Mouse (Mus musculus): Measurements from ENCODE around the gene Cfap43. TPM values are rescaled to one million over a fixed set of nuclear protein-coding genes. Genes with fewer than 3 reads are reported as not detected.

The Cfap43 gene
- total RNA-seq, 2 experiments from 2014 or later: 1.2 to 1.7 TPM

DNA sequence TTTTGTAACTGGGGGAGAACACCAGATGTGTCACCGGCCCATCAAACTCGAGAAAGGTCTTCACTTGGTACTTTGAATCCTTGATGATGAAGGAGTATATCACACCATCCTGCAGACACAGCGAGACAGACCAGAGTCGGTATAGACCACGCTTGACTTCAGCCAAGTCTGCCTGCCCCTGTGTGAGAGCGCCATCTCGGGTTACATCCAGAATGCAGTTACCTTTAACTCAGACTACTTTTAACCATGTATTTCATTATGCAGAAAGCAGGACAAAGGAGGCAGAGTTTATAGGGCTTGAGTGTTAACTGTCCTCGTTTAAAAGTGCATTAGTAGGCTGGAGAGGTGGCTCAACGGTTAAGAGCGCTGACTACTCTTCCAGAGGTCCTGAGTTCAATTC is 107.0 kb downstream of the Cfap43 start:
- intact Hi-C loops (cut with DNase I): no loop called here
- no peak for DNase-seq

DNA sequence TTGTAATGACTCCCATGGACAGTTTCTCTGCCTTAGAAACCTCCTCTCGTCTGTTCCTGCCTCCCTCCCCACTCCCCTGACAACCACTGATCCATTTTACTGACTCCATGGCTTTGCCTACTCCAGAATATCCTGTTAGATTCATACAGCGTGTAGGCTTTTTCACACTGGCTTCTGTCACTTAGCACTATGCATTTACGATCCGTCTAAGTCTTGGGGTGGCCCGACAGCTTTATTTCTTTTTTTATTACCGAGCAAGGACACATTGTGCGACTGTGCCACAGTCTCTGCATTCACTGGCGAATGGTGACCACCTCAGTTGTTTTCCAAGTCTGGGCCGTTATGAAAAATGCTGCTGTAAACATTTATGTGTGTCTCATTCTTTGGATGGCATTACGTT is 120.5 kb downstream of the Cfap43 start:
- intact Hi-C loops (cut with DNase I): no loop called here
- DNase-seq: no peak

GRCm38 (mm10) chr19:47796699-47797098 is 122.4 kb downstream of the Cfap43 start:
- intact Hi-C loops (cut with DNase I): no loop called here
- DNase-seq: no peak

GRCm38 (mm10) chr19:47795009-47795728 is 123.9 kb downstream of the Cfap43 start:
- intact Hi-C loops (cut with DNase I): no loop called here
- peak; percentile 57 for DNase-seq

DNA sequence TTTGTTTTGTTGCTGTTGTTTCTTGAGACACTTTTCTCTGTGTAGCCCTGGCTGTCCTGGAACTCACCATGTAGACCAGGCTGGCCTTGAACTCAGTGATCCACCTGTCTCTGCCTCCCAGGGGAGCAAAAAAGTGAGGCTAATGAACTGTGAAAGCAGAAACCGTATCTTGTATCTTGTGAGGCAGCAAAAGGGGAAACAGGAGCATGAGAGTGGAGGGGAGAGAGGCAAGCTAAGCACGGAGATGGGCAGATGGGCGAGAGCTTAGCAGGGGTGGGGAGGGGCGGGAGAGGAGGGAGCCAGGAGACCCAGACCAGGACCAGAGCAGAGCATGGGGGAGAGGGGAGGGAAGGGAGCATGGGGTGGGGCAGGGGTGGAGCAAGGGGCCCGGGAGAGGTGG is 124.8 kb downstream of the Cfap43 start:
- no peak for DNase-seq
- intact Hi-C loops (cut with DNase I): no loop called here

DNA sequence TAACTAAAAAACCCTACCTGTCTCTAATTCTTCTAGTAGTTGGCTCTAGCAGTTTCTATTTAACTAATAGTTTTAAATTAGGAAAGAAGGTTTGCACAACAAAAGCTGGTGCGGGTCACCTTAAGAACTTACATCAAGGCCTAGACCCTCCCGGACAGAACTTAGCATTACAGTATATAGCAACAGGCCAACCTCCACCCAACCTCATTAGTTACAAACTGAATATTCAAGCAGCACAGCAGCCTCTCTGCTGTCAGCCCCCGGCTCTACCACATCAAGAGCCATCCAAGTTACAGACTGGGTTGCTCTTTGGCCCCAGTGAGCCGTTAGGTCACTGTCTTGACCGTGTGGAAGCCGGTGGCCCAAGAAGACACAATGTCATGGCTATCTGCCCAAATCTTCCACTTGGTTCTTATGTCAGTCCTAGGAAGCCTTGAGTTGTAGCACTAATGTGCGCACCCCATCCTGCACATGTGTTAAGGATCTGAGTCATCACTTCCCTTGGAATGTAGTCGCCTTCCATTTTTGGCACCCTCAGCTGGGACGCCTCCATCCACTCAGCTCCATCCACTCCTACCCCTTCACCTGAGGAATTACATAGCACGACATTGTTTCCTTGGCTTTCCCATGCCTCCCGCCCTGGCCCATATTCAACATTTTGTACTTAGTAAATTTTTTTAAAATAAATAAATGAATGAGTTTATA is 128.6 kb downstream of the Cfap43 start:
- DNase-seq: no peak
- intact Hi-C loops (cut with DNase I): no loop called here

DNA sequence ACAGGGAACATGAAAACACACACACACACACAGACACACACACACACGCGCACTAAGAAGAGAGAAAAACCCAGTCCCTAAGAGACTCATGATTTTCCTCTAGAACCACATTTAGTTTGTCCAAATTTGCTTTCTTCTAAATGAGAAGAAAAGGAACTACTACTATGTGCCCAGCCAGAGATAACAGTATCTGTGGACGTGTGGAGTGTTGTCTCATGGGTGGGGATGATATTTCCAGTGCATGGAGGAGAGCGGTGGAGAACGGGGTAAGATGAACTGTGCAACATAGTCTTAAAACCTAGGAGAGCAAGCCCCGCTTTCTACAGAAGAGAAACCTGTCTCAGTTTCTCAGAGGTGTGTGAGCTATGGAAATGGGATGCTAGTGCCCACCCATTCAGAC is 135.2 kb downstream of the Cfap43 start:
- intact Hi-C loops (cut with DNase I): no loop called here
- no peak for DNase-seq

DNA sequence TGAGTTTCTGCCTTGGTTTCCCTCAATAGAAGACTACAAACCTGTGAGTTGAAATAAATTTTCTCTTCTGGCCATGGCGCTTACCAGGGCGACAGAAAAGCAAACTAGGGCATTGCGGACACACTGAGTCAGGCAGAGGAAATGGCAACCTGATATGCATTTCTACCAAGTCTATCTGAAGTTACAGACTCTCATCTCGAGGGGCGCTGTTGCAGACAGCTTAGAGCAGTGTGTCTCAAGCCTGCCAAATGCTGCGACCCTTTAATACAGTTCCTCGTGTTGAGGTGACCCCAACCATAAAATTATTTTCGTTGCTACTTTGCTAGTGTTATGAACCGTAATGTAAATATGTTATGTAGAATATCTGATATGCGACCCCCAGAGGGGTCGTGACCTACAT is 138.1 kb downstream of the Cfap43 start:
- intact Hi-C loops (cut with DNase I): no loop called here
- DNase-seq: no peak

DNA sequence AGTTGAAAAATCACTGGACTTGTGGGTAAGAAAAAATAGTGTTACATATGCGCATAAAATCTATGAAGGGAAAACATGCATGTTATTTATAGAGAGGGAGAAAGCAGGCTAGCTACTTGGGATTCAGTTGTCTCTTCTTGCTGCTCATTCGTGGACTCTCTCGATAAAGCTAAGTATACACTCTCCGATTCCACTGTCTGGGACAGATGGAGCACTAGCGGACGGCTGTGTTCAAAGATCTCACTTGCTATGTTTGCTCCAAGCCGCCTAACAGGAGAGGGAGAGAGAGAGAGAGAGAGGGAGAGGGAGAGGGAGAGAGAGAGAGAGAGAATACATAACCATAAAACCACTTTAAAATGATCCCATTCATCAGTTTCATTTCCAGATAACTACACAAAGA is 138.9 kb downstream of the Cfap43 start:
- intact Hi-C loops (cut with DNase I): no loop called here
- no peak for DNase-seq

DNA sequence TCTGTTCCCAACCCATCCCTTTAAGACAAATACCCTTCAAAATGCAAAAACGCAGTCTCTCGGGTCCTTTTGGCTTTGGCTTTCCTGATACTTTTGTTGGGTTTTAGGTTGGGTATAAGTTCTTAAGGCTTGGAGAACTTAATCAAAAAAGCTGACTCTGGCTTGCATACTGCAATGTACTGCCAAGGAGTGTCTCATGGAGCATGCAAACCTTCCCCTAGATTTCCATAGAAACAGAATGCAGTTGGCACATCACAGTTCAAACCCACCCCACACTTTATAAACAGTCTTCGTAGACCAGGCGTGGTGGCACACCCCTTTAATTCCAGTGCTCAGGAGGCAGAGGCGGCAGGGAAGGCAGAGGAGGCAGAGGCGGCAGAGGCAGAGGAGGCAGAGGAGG is 141.2 kb downstream of the Cfap43 start:
- intact Hi-C loops (cut with DNase I): no loop called here
- no peak for DNase-seq

GRCm38 (mm10) chr19:47755625-47756024 is 163.5 kb downstream of the Cfap43 start:
- intact Hi-C loops (cut with DNase I): no loop called here
- no peak for DNase-seq

GRCm38 (mm10) chr19:47754931-47755330 is 164.2 kb downstream of the Cfap43 start:
- DNase-seq: no peak
- intact Hi-C loops (cut with DNase I): no loop called here

- intact Hi-C loops (cut with DNase I): no loop called here
- DNase-seq: no peak
These were observed 165.2 kb downstream of the Cfap43 start for GRCm38 (mm10) chr19:47753921-47754320.

GRCm38 (mm10) chr19:47752456-47752855 is 166.6 kb downstream of the Cfap43 start:
- intact Hi-C loops (cut with DNase I): no loop called here

GRCm38 (mm10) chr19:47750391-47750790 is 168.7 kb downstream of the Cfap43 start:
- DNase-seq: no peak
- intact Hi-C loops (cut with DNase I): no loop called here

More at GRCm38 (mm10) chr19:47752456-47752855, 166.6 kb downstream of the Cfap43 start:
- DNase-seq: no peak

DNA sequence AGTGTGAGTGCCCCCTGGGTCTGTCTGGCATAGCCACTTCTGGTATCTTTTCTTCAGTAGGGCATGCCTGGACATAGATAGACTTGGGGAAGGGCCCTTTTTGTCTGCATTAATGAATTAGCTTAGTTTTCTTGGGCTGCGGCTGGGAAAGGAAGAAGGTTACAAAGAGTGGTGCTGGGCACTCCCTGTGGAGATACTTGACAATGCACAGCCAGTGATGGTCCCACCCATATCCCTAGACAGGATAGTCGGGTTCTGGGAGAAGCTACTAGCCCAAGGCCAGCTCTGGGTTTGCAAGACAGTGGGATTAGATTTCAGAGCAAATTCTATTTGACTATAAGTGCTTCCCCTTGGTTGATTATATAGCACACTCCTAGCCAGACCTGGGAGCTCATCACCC is 170.1 kb downstream of the Cfap43 start:
- intact Hi-C loops (cut with DNase I): no loop called here
- no peak for DNase-seq

DNA sequence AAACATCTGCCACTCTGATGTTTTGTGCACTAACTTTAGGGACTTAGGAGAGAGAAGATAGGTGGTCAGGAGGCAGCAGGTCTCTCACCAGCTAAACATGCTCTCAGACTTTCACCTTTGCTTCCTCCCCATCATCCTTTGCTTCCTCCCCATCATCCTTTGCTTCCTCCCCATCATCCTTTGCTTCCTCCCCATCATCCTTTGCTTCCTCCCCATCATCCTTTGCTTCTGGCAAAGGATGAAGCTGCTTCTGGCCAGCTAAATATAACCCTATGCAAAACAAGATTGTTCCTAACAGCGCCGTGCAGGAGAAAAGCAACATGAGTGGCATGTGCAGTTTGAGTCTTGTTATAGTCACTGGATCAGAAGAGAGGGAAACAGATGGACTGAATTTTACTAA is 172.0 kb downstream of the Cfap43 start:
- intact Hi-C loops (cut with DNase I): no loop called here

DNA sequence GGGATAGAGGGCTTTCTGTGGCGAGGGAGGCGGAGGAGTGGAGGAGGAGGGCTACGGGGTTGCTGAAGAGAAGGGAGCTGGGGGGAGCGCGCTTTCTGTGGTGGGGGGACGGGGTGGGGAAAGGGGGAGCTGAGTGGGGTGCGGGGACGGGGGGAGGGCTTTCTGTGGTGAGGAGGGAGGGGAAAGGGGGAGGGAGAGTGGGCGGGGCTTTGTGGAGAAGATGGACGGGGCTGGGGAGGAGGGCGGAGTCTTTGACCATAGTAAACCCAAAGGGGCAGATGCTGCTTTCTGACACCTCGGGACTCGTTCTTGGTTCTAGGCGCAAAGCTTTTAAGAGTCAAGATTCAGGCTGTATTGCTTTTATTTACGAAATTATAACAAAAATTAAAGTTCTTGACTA is 187.2 kb downstream of the Cfap43 start:
- intact Hi-C loops (cut with DNase I): loop anchor here (2.0 to 10.0 kb wide), 2 partner anchors 93 to 223 kb away; no protein-coding TSS in a partner anchor
- DNase-seq: peak; percentile 84

More for the DNA sequence above, 172.0 kb downstream of the Cfap43 start:
- DNase-seq: no peak

GRCm38 (mm10) chr19:47731071-47731881 is 187.8 kb downstream of the Cfap43 start, which contains the start of gene Sfr1:
Gene Sfr1 (plus strand): TSS chr19:47731682.
- intact Hi-C loops (cut with DNase I): loop anchor here (2.0 to 10.0 kb wide), 2 partner anchors 94 to 222 kb away; no protein-coding TSS in a partner anchor
- DNase-seq: peak; percentile 100

DNA sequence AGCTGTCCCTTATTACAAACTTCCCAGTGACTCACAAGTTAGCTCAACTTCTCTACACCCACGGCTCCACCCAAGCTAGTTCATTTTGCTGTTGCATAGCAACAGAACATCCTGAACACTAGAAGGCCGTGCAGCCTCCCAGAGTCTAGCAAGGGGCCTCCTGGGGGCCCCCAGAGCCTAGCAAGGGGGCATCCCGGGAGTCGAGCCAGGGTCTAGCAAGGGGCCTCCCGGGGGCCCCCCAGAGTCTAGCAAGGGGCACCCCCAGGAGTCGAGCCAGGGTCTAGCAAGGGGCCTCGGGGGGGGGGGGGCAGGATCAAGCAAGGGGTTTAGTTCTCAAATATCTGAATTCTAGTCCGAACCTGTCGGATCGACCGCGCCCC is 188.4 kb downstream of the Cfap43 start:
- DNase-seq: peak; percentile 44
- intact Hi-C loops (cut with DNase I): loop anchor here (2.0 to 10.0 kb wide), 2 partner anchors 94 to 222 kb away; no protein-coding TSS in a partner anchor

GRCm38 (mm10) chr19:47725643-47726140 is 193.4 kb downstream of the Cfap43 start:
- DNase-seq: no peak
- intact Hi-C loops (cut with DNase I): no loop called here

Measured in left cerebral cortex, postnatal 4 days (tissue).